14 mouse cellular contexts compared by ENCODE assay signal in the genomic region with DNA sequence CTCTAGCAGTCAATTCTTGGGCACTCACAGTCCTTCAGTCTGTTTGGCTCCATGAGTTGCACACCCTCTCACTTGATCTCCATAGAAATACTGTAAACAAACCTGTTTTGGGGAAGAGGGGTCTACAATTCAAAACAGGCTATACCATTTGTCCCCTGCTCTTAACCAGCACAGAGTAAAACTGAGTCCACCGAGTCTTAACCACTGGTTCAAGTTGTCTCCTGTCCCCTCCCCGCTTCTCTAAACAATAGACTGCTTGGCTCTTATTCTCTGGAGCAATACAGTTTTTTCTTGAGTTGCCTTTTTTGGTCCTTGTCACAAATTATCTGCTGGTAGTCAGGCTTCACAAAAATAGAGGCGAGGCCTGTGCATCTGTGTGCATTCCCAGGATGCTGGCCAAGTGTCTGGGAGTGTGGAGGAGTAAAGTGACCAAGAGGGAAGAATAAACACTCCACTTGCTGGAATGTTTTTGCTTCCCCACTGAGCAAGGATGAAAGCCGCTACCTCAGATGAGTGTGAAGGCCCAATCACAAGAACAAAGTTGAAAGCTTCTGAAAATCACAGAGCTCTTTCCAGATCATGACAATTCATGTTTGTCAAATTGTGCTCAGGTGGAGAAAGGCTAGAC.
DNase-seq lines count a peak whose midpoint lies in the region; ATAC-seq lines count a peak whose summit lies in the region.
"Had no signal": no experiment of that assay in that cellular context is flagged by ENCODE, and none has a peak within 500 bp of the region (broad histone marks: within the 10 kb centered on the region; RNA-seq: fewer than 3 reads in every experiment).

No protein-coding gene starts in this region.

- no peak for DNase-seq in kidney, adult 11 months
- DNase-seq in brain, adult 2 months (ENCODE audit: low read depth, low spot score), result peak; percentile 79
- peak; percentile 16 to 29 for DNase-seq in frontal cortex, postnatal 14 days (ENCODE audit: low spot score in 2 of 2)
- DNase-seq in ovary, postnatal 36 days (ENCODE audit: low spot score), result peak; percentile 23
- no peak for DNase-seq in layer of hippocampus, postnatal 10 days (ENCODE audit: low spot score in 2 of 2)
- no peak for DNase-seq in layer of hippocampus, adult 9-11 months
- DNase-seq: cerebellum, postnatal 14 days; gastrocnemius, postnatal 25 days had no signal

- ATAC-seq in kidney, embryonic 16.5 days (ENCODE audit: low FRiP score, low TSS enrichment), result peak; percentile 82
- ATAC-seq: forebrain, embryonic 13.5 days; midbrain, embryonic 16.5 days had no signal

- H3K27me3 ChIP-seq in kidney, embryonic 16.5 days (ENCODE audit: insufficient read depth, low read length), result no peaks in the 10 kb centered on the region
- H3K27me3 ChIP-seq: forebrain, embryonic 13.5 days; limb, embryonic 12.5 days; neural tube, embryonic 12.5 days had no signal

- H3K27ac ChIP-seq in kidney, embryonic 16.5 days (ENCODE audit: low read length), result peak overlapping the region; percentile 29; the same call in 1 of the 2 replicates
- H3K27ac ChIP-seq: forebrain, embryonic 13.5 days; layer of hippocampus, adult 2 months; limb, embryonic 12.5 days; neural tube, embryonic 12.5 days had no signal

- H3K4me2 ChIP-seq in kidney, embryonic 16.5 days (replicated peaks; ENCODE audit: low read depth, low read length), result no peak overlapping the region
- H3K4me2 ChIP-seq: forebrain, embryonic 13.5 days; limb, embryonic 12.5 days; neural tube, embryonic 12.5 days had no signal

- no peaks in the 10 kb centered on the region for H3K36me3 ChIP-seq in kidney, embryonic 16.5 days (ENCODE audit: insufficient read depth, low read length)
- H3K36me3 ChIP-seq: limb, embryonic 12.5 days; neural tube, embryonic 12.5 days had no signal

- no peaks in the 10 kb centered on the region for H3K9me3 ChIP-seq in kidney, embryonic 16.5 days (ENCODE audit: low read length)
- H3K9me3 ChIP-seq: forebrain, embryonic 13.5 days; limb, embryonic 12.5 days; neural tube, embryonic 12.5 days had no signal

- no peak overlapping the region for H3K4me3 ChIP-seq in kidney, embryonic 16.5 days (ENCODE audit: low read length)
- H3K4me3 ChIP-seq: forebrain, embryonic 13.5 days; layer of hippocampus, adult 2 months; limb, embryonic 12.5 days; neural tube, embryonic 12.5 days had no signal

- H3K4me1 ChIP-seq in kidney, embryonic 16.5 days (ENCODE audit: insufficient read depth, low read length), result peaks cover 13% of the 10 kb centered on the region; the same call in 1 of the 2 replicates
- H3K4me1 ChIP-seq: forebrain, embryonic 13.5 days; limb, embryonic 12.5 days; neural tube, embryonic 12.5 days had no signal

- H3K9ac ChIP-seq in kidney, embryonic 16.5 days (replicated peaks; ENCODE audit: low read length), result no peak overlapping the region
- H3K9ac ChIP-seq: forebrain, embryonic 13.5 days; limb, embryonic 12.5 days; neural tube, embryonic 12.5 days had no signal

- 42% methylated on average over 4 of the region's 4 CpGs for WGBS in kidney, embryonic 16.5 days

Comparison
In these comparisons a context has a peak if more than half of its experiments do, and no peak if none do; other contexts are left out.
1. DNase-seq: peak in brain, adult 2 months (single experiment), frontal cortex, postnatal 14 days (2 of 2) and ovary, postnatal 36 days (single experiment); none in kidney, adult 11 months (single experiment), layer of hippocampus, postnatal 10 days (0 of 2) and layer of hippocampus, adult 9-11 months (single experiment).